Mouse (Mus musculus) kidney, adult 9 months (tissue): ENCODE measurements around the gene Anapc15-ps.

Experiments
- DNase-seq: peaks from one replicate; pipeline ENCODE4 v3.0.0; 2022

Gene Anapc15-ps

DNA sequence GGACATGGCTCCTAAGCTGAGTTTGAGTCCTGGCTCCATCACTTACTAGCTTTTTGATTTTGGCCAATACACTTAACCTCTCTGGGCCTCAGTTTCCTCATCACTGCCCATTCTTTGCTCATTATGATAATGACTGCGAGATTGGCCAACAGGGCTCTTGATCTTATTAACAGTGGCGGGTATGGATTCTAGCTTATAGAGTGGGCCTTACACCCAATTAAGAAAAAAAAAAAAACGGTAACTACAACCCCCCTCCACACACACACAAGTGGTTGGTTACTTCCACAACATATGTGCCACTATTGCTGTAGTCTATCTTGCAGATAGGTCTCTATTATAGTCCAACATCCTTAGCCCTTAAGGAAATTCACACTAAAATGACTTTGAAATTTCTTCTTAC, at the start of gene Anapc15-ps:
TSS of gene Anapc15-ps (minus strand) at position 101 of the 400 bp plus-strand sequence.
- no peak for DNase-seq

DNA sequence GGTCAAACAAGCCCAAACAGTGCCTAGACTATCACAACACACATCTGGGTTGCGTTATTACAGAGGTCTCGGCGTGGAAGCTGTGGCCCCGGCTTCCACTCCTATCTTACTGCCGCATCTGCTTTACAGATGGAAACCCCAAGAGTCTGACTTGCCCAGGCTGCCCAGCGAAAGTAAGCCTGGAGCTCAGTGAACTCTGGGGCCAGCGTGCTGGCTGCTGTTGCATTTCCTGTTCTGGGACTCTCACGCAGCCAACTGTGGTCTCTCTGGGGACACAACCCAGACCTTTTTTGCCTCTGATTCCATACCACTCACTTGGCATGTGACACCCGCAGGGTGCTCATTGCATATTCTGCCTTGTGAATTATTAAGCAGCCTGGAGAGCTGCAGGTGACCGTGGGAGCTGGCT, 49.0 kb upstream of the Anapc15-ps start:
- DNase-seq = peak; percentile 74

DNA sequence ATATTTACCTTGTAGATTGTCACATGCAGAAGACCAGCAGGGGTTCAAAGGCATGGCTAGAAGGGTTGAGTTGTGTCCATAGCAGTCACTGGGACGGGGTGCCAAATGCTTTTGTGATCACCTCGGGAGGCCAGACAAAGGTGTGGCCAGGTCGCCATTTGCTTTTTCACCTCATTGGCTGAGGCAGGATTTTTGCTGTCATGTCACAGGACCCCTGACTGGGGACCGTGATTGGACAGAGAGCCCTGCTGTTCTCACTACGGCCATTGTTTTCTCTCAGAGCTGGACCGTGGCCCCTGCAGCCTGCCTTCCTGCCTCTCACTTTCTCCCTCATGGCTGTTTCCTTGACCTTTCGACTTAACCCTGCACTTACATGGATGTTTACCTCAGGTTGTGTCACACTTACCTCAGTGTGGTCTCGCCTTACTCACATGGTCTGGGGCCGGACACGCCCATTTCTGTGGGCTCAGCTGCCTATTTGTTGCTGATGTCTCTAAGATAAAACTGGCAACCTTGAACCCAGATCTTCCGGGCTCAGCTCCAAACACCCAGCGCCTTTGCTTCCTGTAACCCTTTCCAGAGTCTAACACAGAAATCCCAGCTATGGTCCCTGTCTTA, 47.0 kb upstream of the Anapc15-ps start:
- DNase-seq = no peak

DNA sequence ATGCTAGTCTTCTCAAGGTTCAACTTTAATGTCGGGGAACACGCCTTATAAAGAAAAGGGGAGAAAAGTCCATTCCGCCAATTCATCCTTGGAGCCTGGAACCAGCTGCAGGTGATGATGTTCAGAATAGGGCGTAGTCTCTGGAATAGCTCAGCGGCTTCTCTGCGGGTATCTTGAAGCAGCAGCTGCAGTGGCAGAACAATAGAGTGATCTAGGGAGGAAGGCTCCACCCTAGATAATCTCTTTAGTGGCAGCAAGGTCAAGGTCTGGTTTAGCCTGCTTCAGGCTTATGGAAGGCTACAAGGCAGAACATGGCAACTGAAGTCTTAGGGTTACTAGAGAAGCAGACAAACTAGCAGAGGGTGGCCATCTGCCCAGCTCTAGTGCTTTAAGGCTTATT, 46.2 kb upstream of the Anapc15-ps start:
- no peak for DNase-seq

DNA sequence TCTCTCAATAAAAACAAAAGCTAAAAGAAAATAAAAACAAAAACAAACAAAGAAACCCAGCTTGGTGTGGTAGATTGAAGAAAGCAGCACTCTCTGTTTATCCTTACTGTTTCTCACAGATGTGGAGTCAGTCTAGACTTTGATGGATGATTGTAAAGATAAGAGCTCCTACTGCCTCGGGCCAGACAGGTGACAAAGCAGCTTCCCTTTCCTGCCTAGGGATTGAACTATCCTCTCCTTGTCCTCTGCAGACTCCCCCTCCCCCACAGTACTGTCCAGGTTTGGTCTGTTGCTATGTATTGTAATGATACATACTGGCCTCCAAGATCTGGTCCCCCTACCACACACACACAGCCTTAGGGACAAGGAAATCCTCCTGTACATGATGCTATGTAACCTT, 45.5 kb upstream of the Anapc15-ps start:
- no peak for DNase-seq

DNA sequence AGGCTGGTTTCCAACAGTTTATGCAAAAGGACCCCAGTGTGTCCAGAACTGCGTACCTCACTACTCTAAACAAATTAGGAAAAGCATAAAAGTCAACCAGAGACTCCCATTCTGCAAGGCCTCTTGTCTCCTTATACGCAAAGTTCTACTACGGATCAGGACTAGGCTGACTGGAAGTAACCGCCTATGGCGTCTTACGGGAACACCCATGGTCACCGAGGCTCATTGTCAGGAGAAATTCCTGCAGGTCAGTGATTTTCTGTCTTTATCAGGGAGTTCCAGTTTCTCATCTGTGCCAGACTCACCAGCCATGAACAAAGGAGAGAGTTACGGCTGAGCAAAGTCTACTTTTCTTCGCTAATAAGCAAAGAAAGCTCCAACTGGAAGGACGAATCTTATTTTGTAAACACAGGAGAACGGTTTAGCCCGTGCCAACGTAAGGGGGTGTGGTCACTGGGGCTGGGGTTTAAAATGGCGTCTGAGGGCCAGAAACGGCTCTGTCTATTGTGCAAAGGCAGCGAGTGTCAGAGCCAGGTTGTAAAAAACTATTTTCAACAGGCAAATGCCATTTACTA, 43.9 kb upstream of the Anapc15-ps start:
- peak; percentile 71 for DNase-seq

DNA sequence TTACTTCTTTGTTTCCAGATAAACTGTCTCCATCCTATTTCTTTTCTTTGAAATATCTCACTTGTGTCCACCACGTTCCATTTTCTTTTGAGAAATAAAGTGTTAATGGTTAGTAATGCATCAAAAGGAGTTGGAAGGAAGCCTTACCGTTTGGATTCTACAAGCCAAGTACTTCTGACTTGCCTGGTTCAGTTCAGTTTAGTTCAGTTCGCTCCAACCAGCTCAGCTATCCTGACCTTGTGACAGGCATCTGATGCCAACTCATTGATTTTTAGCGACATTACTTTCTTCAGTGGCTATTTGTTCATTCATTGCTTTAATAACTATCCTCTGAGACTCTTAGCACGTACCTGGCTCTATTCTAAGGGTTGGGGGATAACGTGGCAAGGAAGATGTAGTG, 42.4 kb upstream of the Anapc15-ps start:
- DNase-seq = peak; percentile 53

DNA sequence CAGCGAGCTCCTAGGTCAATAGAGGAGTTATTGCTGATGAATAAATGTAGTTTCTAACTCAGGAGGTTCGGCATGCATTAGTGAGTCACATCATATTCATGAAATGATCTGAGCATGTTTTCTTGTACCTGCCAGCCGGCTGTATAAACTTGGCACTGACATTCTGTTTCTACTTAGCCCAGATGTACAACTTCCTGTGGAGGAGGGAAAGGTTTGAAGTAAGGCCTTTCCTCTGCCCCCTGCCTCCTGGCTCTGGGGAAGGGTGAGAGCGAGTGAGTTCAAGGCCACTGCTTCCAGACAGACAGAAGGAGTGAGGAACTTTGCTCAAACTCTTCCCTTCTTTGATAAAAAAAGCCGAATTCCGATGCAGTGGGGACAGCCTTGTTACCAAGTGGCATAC, 39.0 kb upstream of the Anapc15-ps start:
- DNase-seq = no peak

DNA sequence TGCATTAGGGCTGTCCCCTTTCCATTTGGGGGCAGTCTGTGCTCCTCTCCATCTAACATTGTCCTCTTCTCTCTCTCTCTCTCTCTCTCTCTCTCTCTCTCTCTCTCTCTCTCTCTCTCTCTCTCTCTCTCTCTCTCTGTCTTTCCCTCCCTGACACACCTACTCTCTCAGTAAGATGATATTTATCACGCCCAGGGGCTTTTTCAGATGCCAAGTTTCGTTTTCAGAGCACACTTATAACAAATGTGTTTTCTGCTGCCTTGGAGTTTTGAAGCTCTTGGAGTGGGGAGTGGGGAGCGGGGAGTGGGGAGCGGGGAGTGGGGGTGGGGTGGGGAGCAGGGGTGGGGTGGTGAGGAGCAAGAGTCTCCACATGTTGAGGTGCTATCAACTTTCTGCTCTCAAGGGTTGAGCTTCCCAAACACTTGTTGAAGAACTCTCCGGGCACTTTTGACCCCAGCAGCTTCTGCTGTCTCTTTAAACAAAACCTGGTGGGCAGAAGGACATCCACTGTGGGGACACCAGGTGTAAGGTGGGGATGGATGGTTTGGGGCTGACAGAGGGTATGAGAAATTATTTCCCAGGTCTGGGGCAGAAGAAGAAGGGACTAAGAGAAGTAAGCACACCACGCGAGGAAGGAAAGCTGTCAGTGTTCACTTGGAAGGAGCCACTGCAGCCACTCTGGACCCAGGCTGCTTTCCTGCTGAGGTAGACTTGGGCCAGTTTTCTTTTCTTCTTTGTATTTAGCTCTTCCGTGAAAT, 36.8 kb upstream of the Anapc15-ps start:
- DNase-seq = no peak

DNA sequence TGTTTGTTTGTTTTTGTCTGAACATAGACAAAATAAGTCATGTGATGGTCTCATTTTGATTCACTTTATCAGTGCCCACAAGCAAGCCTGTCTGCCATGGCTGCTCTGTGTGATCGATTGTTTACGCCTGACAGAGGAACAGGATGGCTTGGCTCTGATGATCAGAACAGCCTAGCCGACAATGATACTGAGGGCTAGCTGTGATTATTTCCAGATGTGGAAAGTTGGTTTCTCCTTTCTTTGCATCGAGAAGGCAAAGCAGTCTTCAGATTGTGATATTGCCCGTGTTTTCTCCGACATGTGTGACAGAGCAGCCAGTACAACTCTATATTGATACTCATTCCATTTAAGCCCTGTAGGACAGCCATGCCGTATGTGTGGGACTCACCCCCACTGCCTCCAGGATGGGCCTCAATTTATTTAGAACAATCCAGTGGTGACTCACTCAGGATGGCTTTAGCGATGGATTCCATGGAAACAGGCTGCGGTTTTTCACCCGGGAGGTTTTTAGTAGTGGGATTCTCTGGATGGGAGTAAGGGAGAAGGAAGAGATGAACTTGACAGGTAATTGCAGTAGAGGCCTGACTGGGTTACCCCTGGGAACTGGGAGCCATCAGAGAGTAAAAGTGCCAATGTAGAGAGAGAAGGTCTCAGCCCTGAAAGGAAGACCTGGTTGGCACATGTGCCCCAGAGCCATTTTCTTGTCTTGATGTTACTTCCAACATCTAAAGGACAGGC, 36.1 kb upstream of the Anapc15-ps start:
- no peak for DNase-seq

DNA sequence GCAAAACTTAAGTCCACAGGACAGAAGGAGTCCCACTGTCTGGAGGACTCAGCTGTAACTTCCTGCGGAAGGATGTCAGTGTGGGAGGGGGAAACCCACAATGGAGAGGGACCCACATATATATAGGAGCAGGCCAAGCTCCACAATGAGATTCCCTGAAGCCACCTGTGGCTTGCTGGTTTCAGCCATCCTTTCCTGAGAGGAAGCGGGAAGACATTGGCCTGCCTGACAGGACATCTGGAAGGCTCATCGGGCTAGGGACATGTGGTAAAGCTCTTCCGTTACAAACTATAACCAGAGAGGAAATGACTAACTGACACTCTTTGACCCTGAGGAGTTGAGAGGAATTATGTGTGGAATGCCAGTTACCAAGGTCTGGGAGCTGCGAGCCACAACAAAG, 34.8 kb upstream of the Anapc15-ps start:
- peak; percentile 52 for DNase-seq

DNA sequence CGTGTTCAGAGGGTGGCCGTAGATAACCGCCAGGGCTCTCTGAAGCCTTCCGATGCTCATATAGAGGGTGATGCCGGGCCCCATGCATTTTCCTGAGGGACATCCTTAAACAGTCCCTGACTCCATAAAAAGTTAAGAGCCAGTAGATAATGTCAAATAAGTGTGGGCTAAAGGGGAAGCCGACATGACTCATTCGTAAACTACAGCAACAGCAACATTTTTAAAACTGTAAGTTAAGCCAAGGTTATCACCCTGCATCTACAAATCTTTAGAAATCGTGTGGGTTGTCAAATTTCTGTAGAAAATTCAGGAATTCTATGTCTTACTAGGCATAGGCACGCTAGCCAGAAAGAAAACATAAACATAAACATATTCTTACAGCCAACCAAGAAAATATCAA, 33.6 kb upstream of the Anapc15-ps start:
- no peak for DNase-seq

DNA sequence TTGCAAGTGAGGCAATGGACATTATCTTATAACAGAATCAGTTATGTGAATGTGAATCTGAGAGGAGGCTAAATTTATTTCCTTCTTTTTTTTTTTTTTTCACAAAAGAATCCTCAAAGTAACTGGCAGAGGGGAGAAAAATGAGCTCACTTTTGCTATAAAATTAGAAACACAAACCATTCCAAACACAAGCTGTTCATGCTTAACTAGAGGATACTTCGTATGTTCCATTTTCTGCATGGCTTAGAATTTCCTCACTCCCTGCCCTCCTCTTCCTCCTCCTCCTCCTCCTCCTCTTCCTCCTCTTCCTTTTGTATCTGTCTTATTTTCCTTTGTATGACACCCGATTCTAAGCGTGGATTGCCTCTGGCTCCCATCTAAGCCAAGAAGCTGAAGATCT, 32.5 kb upstream of the Anapc15-ps start:
- no peak for DNase-seq

DNA sequence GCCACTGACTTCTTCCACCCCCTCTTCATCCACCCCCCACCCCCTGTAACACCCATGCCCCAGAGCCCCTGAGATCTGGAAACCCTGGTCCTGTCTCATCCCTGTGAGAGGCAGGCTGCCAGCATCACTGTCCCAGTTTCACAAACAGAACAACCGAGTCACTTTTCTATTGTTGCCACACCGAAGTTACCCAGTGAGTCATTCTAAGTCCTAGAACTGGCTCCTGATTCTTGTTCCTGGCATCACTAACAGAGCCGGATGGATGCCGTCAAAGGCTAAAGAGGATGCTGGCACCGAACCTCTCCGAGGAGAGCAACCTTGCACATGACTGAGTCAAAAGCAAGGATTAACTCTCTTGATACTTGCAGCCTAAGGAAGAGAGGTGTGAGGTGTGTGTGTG, 31.6 kb upstream of the Anapc15-ps start:
- no peak for DNase-seq

DNA sequence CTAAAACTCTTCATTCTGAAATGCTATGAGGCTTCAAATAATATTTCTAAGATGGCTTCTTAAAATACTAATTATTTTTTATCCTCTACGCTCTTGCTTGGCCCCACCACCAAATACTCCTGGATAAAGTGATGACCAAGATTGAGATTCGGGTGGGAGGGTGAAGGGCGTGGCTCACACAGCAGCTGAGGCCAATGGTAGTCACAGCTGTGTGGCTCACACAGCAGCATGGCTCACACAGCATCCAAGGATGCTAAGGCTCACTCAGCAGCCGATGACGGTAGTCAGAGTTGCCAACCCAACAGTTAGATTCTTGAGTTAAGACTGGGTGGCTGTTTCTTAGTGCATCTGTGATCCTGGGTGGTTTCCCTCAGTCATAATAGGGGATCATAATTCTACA, 30.5 kb upstream of the Anapc15-ps start:
- no peak for DNase-seq

DNA sequence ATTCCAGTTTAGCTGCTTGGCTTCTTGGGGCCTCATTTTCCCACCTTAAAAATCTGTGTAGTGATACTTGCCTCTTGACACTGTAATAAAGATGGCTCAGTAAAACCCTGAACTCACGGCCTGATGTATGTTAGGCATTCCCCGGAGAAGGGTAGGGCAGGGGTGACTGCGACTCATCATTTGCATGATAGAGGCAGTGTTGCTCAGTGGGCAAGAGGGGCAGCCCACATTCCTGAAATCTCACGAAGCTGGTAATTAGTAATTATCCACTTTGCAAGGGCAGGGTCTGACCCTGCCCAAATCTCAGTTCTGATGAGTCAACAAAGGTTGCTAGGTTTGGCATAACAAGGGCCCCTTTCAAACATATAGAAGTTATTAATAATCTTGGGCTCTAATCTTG, 27.2 kb upstream of the Anapc15-ps start:
- DNase-seq = no peak

DNA sequence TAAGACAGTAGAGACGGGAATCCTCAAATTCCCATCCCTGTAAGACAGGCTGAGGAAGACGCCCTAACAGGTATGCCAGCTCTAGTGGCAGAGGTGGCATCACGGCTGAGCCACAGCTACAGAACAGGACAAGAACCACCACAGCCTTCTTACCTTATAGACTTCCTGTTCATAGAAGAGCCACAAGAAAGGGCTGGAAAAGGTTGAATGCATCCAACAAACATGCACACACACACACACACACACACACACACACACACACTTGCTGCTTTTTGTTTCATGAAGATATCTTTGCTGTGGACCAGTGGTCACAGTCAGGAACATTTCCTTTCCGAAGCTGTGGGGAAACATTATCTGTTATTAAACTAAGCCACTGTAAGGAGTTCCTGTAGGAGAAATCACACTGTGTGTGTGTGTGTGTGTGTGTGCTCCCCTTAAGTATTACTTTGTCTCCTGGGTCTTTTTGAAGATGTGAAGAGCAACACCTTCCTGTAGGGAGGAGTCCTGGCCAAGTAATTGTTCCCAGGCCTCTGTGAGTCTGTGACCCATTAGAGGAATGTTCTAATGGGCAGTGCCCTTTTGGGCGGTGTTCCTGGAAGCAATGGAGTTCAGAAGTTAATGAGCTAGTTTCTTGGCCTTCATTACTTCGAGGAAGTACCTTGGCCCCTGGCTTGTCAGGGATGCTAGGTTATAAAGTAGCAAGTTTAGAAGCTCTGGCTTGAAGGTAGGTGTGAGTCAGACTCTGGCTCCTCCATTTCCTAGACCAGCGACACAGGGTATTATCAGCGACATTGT, 25.9 kb upstream of the Anapc15-ps start:
- peak; percentile 92 for DNase-seq

DNA sequence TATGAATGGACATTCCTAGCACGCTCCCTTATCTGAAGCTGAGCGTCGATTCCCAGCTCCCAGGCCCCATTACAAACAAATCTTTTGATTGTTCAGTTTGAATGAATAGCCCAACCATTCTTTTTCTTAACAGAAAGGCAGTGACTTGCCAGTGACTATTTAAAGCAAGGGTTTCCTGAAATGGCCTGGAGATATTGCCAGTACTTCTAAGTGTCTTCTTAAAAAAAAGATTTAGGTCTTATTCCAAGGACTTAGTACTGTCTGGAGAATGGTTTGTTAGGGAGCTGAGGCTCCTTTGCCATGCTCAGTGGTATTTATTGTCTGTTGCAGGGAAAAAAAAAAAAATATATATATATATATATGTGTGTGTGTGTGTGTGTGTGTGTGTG, 23.0 kb upstream of the Anapc15-ps start:
- no peak for DNase-seq

DNA sequence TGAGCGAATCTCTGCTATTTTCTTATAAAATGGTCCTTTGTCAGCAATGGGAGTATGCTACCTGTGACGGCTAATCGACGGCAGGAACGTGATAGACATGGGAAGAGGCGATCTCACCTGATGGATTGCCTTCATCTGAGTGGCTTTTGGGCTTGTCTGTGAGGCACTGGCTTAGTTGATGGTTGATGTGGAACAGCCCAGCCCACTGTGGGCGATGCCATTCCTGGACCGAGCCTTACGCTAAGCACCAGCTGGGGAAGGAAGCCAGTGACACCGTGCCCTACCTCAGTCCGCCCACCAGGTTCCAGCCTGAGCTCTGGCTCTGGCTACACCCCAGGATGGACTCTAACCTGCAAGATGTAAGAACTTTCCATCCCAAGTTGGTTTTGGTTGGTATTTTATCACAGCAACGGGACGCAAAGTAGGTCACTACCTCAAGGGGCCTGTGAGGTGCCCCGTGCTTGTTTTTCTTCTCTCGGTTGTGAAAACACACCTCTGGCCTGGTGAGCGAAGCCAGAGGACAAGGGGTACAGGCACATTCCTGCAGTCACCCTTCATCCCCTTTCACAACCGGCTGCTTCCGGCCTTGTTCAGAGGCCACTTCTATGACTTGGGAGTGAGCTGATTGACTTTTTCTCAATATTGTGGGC, 22.5 kb upstream of the Anapc15-ps start:
- peak; percentile 64 for DNase-seq

DNA sequence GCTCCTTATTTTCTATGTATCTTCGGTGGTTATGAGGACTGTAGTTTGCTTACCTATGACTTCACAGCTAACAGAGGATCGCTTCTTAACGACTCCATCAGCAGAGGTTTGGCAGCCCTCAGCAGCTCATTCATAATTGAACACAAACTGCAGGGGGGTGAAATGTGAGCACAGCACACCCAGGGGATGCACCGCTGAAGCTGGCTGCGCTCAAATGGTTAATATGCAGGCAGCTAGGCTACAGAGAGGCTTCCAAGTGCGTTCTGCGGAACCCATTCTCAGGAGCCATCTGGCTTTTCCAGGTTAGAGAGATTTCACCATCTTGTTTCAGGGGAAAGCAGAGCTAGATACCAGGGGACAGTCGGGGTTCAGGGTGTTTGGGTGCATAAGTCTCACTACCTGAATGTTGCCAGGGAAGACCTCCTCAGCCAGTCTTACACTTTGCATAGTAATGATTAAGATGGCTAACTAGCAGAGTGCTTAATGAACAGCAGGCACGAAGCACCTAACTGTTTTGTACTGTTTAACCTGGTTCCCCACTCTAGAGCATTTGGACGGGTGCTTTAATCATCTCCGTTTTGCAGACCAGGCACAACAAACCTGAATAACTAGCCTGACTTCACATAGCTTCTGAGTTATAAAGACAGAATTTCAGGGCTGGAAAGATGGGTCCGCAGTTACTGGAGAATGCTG, 21.5 kb upstream of the Anapc15-ps start:
- peak; percentile 67 for DNase-seq

DNA sequence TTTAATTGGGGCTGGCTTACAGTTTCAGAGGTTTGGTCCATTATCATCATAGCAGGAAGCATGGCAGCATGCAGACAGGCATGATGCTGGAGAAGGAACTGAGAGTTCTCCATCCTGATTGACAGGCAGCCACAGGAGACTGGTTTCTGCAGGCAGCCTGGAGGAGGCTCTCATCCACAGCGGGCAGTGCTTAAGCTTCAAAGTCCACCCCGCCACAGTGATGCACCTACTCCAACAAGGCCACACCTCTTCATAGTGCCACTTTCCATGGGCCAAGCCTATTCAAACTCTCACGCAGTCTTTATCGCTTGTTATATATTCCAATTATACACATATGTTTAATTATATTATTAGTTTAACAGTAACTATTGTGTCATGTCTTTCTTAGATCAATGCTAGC, 18.1 kb upstream of the Anapc15-ps start:
- DNase-seq = peak; percentile 55

DNA sequence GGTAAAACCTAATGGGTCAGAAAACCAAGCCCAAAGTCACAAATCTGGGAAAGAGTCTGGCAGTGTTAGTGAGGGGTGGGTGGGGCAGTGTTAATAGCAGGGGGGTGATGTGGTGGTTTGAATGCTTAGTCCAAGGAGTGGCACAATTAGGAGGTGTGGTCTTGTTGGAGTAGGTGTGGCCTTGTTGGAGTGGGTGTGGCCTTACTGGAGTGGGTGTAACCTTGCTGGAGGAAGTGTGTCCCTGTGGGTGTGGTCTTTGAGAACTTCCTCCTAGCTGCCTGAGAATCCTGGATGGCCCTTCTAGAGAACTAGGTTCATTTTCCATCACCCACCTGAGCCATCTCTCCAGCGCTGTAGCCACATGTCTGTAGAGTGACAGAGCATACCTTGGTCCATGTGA, 16.6 kb upstream of the Anapc15-ps start:
- DNase-seq = no peak
